Mouse (Mus musculus) brain, embryonic 14.5 days (tissue): ENCODE results near the gene Tmem88. TPM values are rescaled to one million over a fixed set of nuclear protein-coding genes. Genes with fewer than 3 reads are reported as not detected.

Experiments used
- DNase-seq: peaks from one replicate; pipeline ENCODE4 v3.0.0-alpha.2; 2011; ENCODE audit warnings: low read depth
- CTCF ChIP-seq: fragments of 200-500 bp; IDR thresholded peaks from 2 replicates; pipeline ENCODE4 v1.5.1; 2012; ENCODE audit warnings: inconsistent platforms, mild to moderate bottlenecking, moderate library complexity, borderline replicate concordance; ENCODE audit not compliant: insufficient read depth, insufficient read length; ENCODE audit errors: extremely low read depth
- POLR2A ChIP-seq: fragments of 200-500 bp; IDR thresholded peaks from 2 replicates; pipeline ENCODE4 v1.6.1; 2012; ENCODE audit warnings: mild to moderate bottlenecking, inconsistent platforms, borderline replicate concordance; ENCODE audit not compliant: poor library complexity, insufficient read depth, insufficient read length, severe bottlenecking; ENCODE audit errors: extremely low read depth
- polyA plus RNA-seq: library from polyadenylated mRNA; depleted of rRNA; stranded (reverse); fragments of >200 nt; gene quantifications from 2 replicates; pipeline ENCODE4 v1.2.3, GENCODE M21; 2012

Gene Tmem88
- polyA plus RNA-seq, 1 experiment = 5.7 TPM

DNA sequence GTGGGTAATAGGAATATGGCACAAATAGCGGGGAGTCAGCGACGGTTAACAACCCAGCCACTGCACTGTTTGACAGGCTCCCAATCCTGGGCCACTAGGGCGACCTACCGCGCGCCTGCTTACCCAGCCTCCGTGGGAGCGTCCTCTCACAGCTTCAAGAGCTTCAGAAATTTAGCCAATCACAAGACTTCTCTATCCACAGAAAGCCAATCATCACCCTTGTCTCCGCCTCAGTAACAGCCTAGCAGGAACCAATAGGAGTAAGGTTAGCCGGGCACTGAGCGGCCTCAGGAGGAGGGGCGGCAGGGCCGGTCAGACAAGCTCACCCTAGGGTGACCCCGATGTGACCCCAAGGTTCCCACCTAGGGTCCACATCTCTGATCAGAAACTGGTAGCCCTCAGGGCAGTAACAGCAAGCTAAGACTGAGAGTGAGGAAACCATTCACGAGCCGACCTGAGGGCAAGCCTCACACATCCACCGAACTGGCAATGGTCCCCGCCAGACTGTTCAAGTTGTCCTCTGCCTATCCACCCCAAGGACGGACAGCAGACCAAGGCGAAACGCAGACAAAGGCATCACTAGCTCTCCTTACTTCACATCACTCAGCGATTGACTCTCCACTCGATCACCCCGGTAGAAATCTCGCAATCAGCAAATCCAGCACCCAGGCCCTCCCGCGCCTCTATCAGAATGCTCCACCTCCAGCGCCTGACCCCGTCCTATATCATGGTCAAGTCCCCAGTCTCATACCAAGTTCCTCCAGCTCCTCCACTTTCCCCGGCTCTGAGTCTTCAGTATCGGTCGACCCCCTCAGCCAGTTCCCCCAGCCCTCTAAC lies 10.7 kb upstream of the Tmem88 start:
- TF ChIP-seq POLR2A = no peak
- TF ChIP-seq CTCF = no peak
- DNase-seq = peak; percentile 97

DNA sequence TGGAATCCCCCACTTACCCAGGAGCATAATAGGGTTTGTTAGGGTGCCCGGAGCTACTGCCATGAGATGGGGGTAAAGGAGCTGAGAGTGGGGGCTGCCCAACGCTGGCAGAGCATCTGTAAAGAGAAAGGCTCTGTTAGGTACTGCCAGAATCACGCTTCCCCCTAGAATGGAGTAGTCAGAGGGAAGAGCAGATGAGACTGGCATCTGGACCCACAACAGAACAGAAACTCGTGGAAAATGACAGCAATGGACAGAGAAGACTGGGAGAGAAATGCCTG lies 9.6 kb upstream of the Tmem88 start:
- TF ChIP-seq POLR2A = no peak
- TF ChIP-seq CTCF = no peak
- no peak for DNase-seq

DNA sequence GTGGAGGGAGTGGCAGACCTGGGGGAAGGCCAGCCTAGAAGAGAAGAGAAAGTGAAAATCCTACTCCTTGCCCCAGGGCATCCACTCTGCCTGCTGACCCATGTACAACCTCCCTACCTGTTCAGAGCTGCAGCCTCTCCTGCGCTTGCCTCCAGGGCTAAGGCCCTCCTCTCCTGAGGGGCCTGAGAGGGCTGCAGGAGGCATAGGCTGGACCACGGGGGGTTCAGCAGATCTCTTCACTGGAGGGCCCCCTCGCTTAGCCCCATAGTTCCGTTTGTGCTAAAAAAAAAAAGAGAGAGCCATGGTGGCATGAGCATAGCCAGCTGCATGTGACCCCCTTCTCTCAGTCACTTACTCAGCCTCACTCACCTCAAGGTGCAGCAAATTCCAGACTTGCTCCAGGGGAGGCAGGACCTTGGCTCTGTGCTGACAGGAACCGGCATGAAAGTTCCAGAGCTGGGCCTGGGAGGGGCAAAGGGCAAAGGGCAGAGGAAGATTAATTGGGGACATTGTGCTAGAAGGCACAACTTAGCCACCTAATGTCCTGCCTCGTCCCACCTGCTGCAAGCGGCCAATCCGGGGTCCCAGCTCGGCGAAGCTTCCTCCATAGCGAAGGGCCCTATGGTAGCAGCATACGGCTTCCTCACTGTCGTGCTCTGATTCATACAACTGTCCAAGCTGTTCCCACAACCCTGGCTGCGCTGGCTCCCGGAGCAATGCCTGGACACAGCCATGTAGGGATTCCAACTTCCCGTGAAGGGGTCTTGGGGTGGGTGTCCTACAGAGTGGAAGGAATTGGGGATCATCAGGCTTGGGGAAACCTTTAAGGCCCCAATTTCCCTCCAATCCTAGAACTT lies 9.1 kb upstream of the Tmem88 start:
- TF ChIP-seq POLR2A (no peak), CTCF (no peak)
- no peak for DNase-seq

DNA sequence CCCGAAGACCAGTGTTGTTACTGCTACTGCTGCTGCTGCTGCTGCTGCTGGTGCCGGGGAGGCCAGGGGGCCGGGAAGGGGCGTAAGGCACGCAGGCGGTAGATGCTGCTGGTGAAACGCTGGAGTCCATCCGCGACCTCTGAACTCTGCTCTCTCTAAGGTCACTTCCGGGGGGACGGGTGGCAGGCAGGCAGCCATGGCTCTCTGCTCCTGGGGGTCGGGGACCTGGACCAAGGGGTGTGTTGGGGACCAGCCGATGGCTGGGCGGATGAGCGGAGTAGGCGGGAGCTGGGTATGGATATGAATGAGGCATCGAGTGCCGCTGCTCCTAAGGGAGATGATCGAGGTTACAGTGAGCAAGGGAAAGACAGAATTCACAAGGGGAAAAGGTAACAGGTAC lies 8.2 kb upstream of the Tmem88 start:
- no peak for DNase-seq
- TF ChIP-seq CTCF = no peak
- TF ChIP-seq POLR2A = no peak

DNA sequence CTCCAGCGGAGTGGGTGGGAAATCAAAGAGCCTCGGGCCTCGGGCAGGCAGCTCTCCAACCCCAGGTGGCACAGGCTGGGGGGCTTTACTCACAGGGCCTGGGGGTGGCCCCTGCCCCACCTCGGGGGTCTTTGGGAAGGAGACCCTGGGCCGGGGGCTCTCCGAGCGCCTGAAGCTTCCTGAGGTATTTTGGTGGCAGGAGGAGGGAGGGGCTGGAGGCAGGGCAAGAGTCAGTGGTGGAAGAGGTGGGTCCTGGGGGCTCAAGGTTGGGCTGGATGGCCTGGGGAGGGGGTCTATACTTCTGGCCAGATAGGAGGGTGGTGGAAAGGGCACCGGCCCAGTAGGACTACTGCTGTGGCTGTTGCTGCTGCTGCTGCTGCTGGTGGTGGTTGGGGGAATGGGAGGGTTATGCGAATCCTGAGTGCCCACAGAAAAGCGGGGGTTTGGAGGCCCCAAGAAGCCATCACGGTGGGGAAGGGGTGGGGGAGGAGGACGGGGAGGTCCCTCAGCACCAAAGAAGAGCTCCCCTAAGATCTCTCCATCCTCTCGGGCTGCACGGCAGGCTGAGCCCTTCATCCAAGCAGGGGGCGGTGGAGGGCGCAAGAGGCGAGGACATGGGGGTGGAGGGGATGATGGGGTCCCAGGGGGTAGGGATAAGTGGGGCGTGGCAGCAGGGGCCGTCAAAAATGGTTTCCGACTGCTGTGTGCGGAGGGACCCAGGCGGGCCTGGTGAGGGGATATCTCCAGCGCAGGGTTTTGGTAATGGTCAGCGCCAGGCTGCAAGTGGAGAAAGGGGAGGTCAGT lies 7.6 kb upstream of the Tmem88 start:
- no peak for TF ChIP-seq POLR2A
- no peak for TF ChIP-seq CTCF
- no peak for DNase-seq

DNA sequence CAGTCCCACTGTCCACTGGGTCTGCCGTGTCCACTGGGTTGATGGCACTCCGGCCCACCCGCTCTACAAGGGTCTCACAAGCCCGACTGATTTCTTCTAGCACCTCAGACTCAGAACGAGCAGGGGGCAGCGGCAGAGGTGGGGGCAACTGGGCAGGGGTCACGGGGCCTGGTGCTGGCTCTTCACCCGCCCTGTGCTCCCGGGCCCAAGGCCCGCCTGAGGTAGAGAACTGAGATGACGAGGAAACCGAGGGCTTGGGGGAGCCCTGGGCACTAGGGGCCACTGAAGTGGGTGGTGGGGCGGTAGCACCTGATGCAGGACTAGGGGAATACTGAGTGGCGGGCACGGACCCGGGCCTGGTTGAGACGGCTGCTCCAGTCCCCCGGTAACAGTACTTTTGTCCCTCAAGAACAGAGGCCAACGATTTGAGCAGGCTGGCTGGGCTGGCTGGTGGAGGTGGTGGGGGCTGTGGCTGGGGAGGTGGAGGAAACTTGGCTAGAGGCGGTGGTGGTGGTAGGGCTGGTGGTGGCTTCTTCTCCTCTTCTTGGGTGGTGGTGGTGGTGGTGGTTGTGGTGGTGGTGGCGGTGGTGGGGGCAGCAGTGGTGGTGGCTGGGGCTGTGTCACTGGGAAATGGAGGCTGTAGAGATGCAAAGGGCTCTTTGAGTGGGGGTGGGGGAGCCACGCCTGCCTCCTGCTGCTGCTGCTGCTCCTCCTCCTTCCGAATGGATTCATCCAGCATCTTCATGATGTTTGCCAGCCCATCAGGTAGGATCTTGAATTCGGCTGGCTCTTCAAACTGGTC lies 6.8 kb upstream of the Tmem88 start:
- no peak for DNase-seq
- TF ChIP-seq CTCF = no peak
- no peak for TF ChIP-seq POLR2A

DNA sequence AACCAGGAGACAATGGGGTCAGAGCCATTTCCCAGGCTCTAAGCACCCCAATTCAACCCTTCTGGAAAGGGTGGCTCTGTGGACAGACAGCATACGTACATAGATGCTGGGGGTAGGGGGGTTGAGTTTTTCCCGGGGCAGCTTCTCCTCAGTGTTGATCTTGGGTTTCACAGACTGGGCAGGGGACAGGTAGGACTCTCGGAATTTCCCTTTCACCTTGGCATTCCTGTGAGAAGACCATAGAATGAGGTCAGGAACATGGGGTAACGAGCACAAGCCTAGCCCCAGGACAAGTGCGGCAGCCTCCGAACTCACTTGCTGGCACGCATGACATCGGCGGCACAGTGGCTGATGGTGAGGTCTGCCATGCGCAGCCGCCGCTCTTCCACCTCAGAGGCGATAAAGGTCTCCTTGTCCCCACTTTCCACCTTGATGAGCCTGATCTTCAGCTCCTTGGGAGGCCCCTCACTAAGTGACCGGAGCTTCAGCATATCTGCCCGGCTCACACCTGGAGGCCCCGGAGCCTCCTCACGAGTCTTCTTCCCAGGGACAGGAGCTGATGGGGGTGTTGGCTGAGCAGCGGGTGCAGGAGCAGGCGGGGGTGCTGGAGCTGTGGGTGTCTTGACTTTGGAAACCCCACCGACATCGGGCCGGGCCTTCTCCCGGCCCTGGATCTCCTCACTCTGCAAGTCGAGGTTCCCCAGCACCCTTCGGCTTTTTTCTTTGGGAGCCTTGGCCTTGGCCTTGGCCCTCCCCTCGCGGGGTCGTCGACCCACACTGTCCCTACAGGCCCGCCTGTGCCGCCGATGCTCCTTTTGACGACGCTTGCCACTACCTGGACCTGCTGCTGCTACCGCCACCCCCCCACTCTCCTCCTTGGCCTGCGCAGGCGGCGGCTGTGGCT lies 5.9 kb upstream of the Tmem88 start:
- no peak for TF ChIP-seq POLR2A
- DNase-seq = no peak

DNA sequence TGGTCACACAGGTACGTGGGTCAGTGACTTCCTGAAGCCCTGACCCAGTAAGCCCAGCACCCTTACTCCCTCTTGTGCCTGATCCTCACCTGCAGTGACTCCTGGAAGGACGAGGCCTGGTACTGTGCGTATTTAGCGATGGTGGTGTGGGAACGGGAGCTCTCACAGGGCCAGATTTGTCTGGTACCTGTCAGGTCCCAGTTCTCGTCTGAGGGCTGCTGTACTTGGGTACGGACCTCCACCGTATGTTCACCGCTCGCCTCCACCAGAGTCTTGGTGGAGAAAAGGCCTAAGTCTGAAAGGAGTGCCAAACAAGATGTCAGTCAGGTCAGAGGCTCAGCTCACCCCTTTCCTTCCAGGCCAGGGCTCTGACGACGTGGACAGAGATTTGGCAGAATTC lies 4.0 kb upstream of the Tmem88 start:
- no peak for DNase-seq
- TF ChIP-seq CTCF (no peak), POLR2A (no peak)

DNA sequence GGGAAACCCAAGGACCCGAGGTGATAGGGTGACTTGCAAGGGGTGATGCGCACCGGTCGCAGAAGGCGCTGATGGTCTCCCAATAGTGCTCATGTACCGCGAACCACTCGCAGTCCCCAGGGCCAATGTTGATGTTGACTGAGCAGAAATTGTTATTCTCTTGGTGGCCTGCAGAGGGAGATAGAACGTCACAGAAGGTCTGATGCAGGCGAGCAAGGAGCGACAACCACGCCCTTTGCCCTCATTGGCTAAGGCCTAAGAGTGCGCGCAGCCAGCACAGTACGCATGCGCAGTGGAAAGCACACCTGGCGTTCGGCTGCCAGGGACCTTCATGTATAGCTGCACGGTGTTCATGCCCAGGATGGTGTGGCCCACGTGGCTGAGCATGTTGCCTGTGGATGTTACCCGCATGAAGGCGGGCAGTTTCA lies 3.2 kb upstream of the Tmem88 start:
- peak; percentile 96 for DNase-seq
- TF ChIP-seq CTCF (peak; percentile 86), POLR2A (no peak)
